Mouse (Mus musculus): ENCODE results near the gene C4b. TPM values are rescaled to one million over a fixed set of nuclear protein-coding genes. Genes with fewer than 3 reads are reported as not detected.
A peak's percentile ranks its signal among the peaks of the same experiment; 100 is the strongest.

C4b gene
- polyA plus RNA-seq, 1 experiment from 2014 or later: not detected

DNA sequence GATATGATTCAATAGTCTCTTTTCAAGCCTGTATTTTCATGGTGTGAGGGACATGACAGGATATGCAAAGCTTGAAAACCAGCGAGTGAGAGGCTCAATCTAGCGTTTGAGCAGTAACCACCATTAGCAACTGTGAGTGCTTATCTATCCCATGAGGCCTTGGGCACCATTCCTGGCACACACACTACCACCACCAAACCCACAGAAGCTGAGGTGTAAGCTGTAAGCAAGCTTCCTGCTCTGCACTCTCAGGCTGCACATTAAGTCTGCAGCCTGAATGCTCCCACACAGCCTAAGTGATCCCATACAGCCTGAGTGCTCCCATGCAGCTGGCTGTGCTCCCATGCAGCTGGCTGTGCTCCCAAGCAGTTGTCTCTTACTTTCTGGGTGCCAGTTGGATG lies 43.0 kb downstream of the C4b start:
- H3K4me1 ChIP-seq (ENCODE audit: insufficient read depth): no peaks in the 10 kb centered on the region
- 27% methylated on average over 2 of the region's 2 CpGs for WGBS
- H3K27ac ChIP-seq (ENCODE audit: low read depth): no peak overlapping the region; the same call in 1 of the 2 replicates
- H3K4me3 ChIP-seq (ENCODE audit: low read depth, low read length): no peak overlapping the region
- no peaks in the 10 kb centered on the region for H3K9me3 ChIP-seq (ENCODE audit: low read depth, low read length)
- no peak for DNase-seq
- TF ChIP-seq CTCF (IDR thresholded peaks at IDR 0.05; ENCODE audit: low read depth): no peak
- no peaks in the 10 kb centered on the region for H3K36me3 ChIP-seq (ENCODE audit: insufficient read depth)
- no peaks in the 10 kb centered on the region for H3K27me3 ChIP-seq (ENCODE audit: insufficient read depth, low read length)
- H3K4me2 ChIP-seq: no peak overlapping the region
- no peak for ATAC-seq (ENCODE audit: insufficient read depth)
- no peak overlapping the region for H3K9ac ChIP-seq

DNA sequence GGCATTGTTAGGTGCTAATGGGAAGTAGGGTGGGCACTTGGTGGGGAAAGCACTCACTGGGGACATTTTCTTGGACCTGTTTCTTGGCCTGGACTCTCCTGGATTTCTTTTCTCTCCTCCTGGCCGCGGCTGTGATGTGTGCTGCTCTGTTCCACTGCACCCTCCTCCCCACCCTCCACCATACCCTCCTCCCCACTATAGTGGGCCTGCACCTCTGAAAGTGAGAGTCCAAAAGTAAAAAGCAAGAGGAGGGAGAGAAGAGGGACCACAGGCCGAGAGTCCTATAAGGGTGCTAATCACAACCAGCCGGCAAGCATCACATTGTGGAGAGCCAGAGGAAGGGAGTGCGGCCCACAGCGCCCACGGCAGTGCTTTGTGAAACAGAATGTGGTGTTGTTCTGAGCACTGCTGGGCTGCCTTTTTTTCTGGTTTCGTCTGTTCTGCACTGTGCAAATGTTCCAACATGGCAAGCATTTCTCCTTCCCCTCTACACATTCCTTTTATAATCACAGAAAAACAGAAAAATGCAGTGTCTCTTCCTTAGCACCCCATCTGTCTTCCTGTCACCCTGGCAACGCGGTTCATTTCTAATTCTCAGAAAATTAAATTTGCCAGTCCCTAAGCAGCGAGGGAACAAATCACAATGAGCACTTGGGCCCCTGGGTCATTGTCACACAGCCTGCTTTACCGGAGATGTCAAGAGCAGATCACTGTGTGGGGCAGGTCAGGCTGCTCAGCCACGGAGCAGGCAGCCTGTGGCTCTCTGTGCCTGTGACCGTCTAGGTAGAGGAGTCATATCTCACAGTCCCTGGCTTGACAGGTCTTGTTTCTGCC lies 43.9 kb downstream of the C4b start:
- Histone ChIP-seq H3K4me1 (ENCODE audit: insufficient read depth) (no peaks in the 10 kb centered on the region), H3K36me3 (ENCODE audit: insufficient read depth) (no peaks in the 10 kb centered on the region), H3K9ac (no peak overlapping the region), H3K9me3 (ENCODE audit: low read depth, low read length) (no peaks in the 10 kb centered on the region), H3K4me2 (no peak overlapping the region), H3K27me3 (ENCODE audit: insufficient read depth, low read length) (no peaks in the 10 kb centered on the region), H3K27ac (ENCODE audit: low read depth) (peak overlapping the region; percentile 67), H3K4me3 (ENCODE audit: low read depth, low read length) (no peak overlapping the region)
- no peak for TF ChIP-seq CTCF (IDR thresholded peaks at IDR 0.05; ENCODE audit: low read depth)
- ATAC-seq (ENCODE audit: insufficient read depth) (peak; percentile 62; the same call in 1 of the 2 replicates), DNase-seq (peak; percentile 55)
- 24% methylated on average over 14 of the region's 14 CpGs for WGBS

DNA sequence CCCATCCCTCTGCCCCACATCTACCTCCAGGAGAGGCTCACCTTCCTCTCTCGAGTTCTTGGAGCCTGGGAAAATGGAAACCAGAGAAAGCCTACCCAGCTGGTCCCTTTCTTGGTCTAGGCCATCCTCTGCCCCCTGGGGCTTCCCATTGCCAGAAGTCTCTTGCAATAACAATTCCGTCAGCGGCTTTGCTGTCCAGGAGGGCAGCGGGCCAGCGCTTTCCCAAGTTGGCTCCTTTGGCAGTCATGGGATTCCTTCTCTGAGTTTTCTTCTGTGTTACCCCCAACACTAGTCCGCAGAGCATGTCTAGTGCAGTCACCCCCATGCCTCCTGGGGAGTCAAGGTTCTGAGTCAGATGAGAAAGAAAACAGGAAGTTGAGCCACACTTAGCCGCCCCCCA lies 50.8 kb downstream of the C4b start:
- WGBS: 56% methylated on average over 7 of the region's 7 CpGs

DNA sequence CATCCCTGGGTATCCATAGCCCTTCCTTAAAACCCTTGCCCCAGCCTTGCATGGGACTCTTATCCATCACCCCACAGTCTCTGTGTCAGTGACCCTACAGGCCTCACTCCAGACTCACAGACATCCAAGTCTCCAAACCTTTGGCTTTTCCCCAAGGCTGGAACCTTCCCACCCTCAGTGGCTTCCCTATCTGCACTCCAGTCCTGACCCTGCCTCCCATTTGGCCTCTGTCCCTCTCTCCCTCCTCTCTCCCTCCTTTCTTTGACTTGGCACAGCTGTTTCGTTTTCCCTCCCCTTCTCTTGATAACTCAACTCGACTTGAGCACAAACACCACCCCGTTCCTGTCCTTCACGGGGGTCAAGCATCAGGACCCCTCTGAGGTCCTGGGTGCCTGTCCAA lies 53.2 kb downstream of the C4b start:
- H3K9ac ChIP-seq: no peak overlapping the region
- H3K4me2 ChIP-seq: no peak overlapping the region
- H3K36me3 ChIP-seq (ENCODE audit: insufficient read depth): no peaks in the 10 kb centered on the region
- no peak overlapping the region for H3K27ac ChIP-seq (ENCODE audit: low read depth)
- WGBS: 29% methylated on average over 4 of the region's 4 CpGs
- H3K27me3 ChIP-seq (ENCODE audit: insufficient read depth, low read length): no peaks in the 10 kb centered on the region
- H3K4me3 ChIP-seq (ENCODE audit: low read depth, low read length): no peak overlapping the region
- H3K4me1 ChIP-seq (ENCODE audit: insufficient read depth): peaks cover 10% of the 10 kb centered on the region
- ATAC-seq (ENCODE audit: insufficient read depth) (no peak), DNase-seq (no peak)
- no peak for TF ChIP-seq CTCF (IDR thresholded peaks at IDR 0.05; ENCODE audit: low read depth)
- no peaks in the 10 kb centered on the region for H3K9me3 ChIP-seq (ENCODE audit: low read depth, low read length)

More for the DNA sequence above, 50.8 kb downstream of the C4b start:
- H3K36me3 ChIP-seq (ENCODE audit: insufficient read depth): no peaks in the 10 kb centered on the region
- ATAC-seq (ENCODE audit: insufficient read depth): no peak
- H3K9ac ChIP-seq: no peak overlapping the region
- no peak overlapping the region for H3K4me2 ChIP-seq
- no peaks in the 10 kb centered on the region for H3K9me3 ChIP-seq (ENCODE audit: low read depth, low read length)
- no peak overlapping the region for H3K27ac ChIP-seq (ENCODE audit: low read depth)
- H3K4me3 ChIP-seq (ENCODE audit: low read depth, low read length): no peak overlapping the region
- DNase-seq: no peak
- no peak for TF ChIP-seq CTCF (IDR thresholded peaks at IDR 0.05; ENCODE audit: low read depth)
- H3K27me3 ChIP-seq (ENCODE audit: insufficient read depth, low read length): no peaks in the 10 kb centered on the region
- H3K4me1 ChIP-seq (ENCODE audit: insufficient read depth): peaks cover 4% of the 10 kb centered on the region; the same call in 1 of the 2 replicates

DNA sequence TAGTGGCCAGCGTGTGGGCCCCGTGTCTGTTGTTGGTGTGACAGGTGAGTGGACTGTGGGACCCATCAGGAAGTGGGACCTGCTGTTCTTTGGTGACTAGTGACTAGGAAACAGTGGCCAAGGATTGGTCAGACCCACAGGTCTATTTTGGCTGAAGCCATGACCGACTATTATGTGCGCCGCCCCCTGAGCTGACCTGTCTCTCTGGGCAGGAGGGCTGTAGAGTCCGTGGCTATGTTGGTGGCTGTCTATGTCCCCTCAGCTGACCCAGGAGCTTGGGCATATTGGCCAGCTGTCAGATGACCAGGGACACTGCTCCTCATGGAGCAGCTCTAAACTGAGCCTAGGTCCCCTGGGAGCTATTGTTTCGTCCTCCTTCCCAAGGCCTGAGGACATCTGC lies 54.8 kb downstream of the C4b start:
- WGBS: 94% methylated on average over 7 of the region's 7 CpGs
- no peak for TF ChIP-seq CTCF (IDR thresholded peaks at IDR 0.05; ENCODE audit: low read depth)
- Histone ChIP-seq H3K4me3 (ENCODE audit: low read depth, low read length) (no peak overlapping the region), H3K4me2 (no peak overlapping the region), H3K27me3 (ENCODE audit: insufficient read depth, low read length) (no peaks in the 10 kb centered on the region), H3K36me3 (ENCODE audit: insufficient read depth) (no peaks in the 10 kb centered on the region), H3K9ac (no peak overlapping the region), H3K9me3 (ENCODE audit: low read depth, low read length) (no peaks in the 10 kb centered on the region), H3K4me1 (ENCODE audit: insufficient read depth) (peaks cover 16% of the 10 kb centered on the region), H3K27ac (ENCODE audit: low read depth) (no peak overlapping the region)
- ATAC-seq (ENCODE audit: insufficient read depth) (no peak), DNase-seq (no peak)

DNA sequence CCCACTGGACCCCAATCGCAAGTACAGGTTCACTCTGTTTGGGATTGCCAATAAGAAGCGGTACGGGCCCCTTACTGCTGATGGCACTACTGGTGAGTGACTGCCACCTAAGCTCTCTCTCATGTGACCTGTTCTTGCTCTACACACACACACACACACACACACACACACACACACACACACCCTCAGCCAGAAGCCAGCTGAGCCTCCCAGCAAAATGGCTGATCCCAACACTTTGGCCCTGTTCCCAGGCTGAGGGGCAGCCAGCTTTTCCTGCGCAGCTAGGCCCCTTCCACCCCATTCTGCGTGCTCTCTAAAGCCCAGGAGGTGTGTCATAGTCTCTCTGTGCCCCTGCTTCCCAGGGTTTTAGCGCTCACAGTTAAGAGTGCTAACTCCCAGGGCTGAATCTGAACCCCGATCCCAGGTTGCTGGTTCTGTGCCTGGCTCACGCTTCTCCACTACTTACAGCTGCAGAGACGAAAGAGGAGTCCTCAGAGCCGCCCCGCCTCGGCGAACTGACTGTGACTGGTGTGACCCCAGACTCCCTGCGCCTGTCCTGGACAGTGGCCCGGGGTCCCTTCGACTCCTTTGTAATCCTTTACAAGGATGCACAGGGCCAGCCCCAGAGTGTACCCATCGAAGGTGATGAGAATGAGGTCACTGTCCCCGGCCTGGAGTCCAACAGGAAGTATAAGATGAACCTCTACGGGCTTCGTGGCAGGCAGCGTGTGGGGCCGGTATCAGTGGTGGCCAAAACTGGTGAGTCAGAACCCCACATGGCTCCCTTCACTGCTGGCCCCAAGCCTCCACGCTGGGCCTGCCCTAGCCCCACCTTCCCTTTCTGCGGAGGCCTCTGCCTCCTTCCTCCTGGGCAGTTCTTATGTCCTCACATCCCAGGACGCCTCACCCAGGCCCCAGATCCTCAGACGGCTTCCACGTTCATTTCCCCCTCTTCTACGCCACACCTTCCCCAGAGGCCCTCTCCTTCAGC lies 58.3 kb downstream of the C4b start:
- peak; percentile 92 for DNase-seq
- Histone ChIP-seq H3K27ac (ENCODE audit: low read depth) (peak overlapping the region; percentile 33; the same call in 1 of the 2 replicates), H3K4me1 (ENCODE audit: insufficient read depth) (peaks cover 26% of the 10 kb centered on the region), H3K4me2 (no peak overlapping the region), H3K9ac (peak overlapping the region; percentile 26), H3K4me3 (ENCODE audit: low read depth, low read length) (no peak overlapping the region), H3K36me3 (ENCODE audit: insufficient read depth) (no peaks in the 10 kb centered on the region), H3K27me3 (ENCODE audit: insufficient read depth, low read length) (no peaks in the 10 kb centered on the region), H3K9me3 (ENCODE audit: low read depth, low read length) (no peaks in the 10 kb centered on the region)
- WGBS: 64% methylated on average over 28 of the region's 28 CpGs
- ATAC-seq (ENCODE audit: insufficient read depth): peak; percentile 72
- no peak for TF ChIP-seq CTCF (IDR thresholded peaks at IDR 0.05; ENCODE audit: low read depth)
